Mouse (Mus musculus): Measurements from ENCODE around the gene Pkig.

DNA sequence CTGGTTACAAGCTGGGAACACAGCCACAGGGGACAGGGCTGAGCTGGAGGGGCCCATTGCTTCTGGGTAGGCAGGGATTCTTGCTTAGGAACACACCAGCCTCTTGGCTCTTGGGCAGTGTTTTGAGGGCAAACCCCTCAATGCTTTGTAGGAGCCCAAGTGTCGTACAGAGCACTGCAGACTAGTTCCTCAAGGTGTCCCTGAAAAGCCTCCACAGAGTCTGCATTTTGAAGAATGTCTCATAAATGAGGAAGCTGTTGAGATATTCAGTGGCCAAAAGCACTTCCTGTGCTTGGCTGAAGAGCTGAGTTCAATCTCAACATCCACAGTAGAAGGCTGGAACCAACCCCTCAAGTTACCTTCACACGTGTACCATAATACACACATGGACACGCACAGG, 18.6 kb downstream of the Pkig start:
- TF ChIP-seq POLR2A (IDR thresholded peaks at IDR 0.05; ENCODE audit: low read depth, low read length) (no peak), MXI1 (IDR thresholded peaks at IDR 0.05; ENCODE audit: low read depth, low read length) (no peak; the same call in 1 of the 2 replicates), CTCF (conservative IDR thresholded peaks at IDR 0.05 in 1 of 2, IDR thresholded peaks at IDR 0.05 in 1 of 2; ENCODE audit: low read depth in 2 of 2, low read length in 2 of 2) (no peak), ETS1 (conservative IDR thresholded peaks at IDR 0.05; ENCODE audit: low read depth, low read length) (no peak)

Data from CH12.LX (cell line).